Mouse (Mus musculus) NIH3T3 (cell line): ENCODE measurements around the gene Matn3.

Experiments
- DNase-seq: peaks from one replicate; pipeline ENCODE4 v3.0.0-alpha.2; 2012; ENCODE audit warnings: low read depth

The Matn3 gene

GRCm38 (mm10) chr12:8936210-8936609 lies 11.5 kb upstream of the Matn3 start:
- peak; percentile 59 for DNase-seq

GRCm38 (mm10) chr12:8939490-8939889 lies 8.2 kb upstream of the Matn3 start:
- DNase-seq, result no peak

- no peak for DNase-seq
Observed at GRCm38 (mm10) chr12:8940011-8941005, 7.4 kb upstream of the Matn3 start.

GRCm38 (mm10) chr12:8941131-8941615 lies 6.6 kb upstream of the Matn3 start:
- no peak for DNase-seq

GRCm38 (mm10) chr12:8941699-8942392 lies 5.9 kb upstream of the Matn3 start:
- DNase-seq, result no peak

- DNase-seq, result no peak
Observed at GRCm38 (mm10) chr12:8947163-8947562, 566 bp upstream of the Matn3 start.

GRCm38 (mm10) chr12:8953136-8953535 lies 5.4 kb downstream of the Matn3 start:
- no peak for DNase-seq

GRCm38 (mm10) chr12:8954161-8954561 lies 6.4 kb downstream of the Matn3 start:
- no peak for DNase-seq

GRCm38 (mm10) chr12:8961607-8962316 lies 14.0 kb downstream of the Matn3 start:
- DNase-seq, result peak; percentile 72

GRCm38 (mm10) chr12:8969828-8970227 lies 22.1 kb downstream of the Matn3 start:
- peak; percentile 65 for DNase-seq

- DNase-seq, result peak; percentile 94
Observed at GRCm38 (mm10) chr12:8973820-8974465, 26.2 kb downstream of the Matn3 start, which contains the start of gene Wdr35. TSS of gene Wdr35 (plus strand) at chr12:8973892.

- peak; percentile 23 for DNase-seq
Observed at GRCm38 (mm10) chr12:8975076-8975475, 27.3 kb downstream of the Matn3 start.

GRCm38 (mm10) chr12:8993231-8993630 lies 45.5 kb downstream of the Matn3 start:
- DNase-seq, result no peak

GRCm38 (mm10) chr12:8998318-8998717 lies 50.6 kb downstream of the Matn3 start:
- no peak for DNase-seq

- peak; percentile 93 for DNase-seq
Observed at GRCm38 (mm10) chr12:9002038-9002648, 54.4 kb downstream of the Matn3 start.

- no peak for DNase-seq
Observed at GRCm38 (mm10) chr12:9007146-9007545, 59.4 kb downstream of the Matn3 start.

GRCm38 (mm10) chr12:9007811-9008210 lies 60.1 kb downstream of the Matn3 start:
- no peak for DNase-seq

GRCm38 (mm10) chr12:9010311-9010710 lies 62.6 kb downstream of the Matn3 start:
- no peak for DNase-seq

- no peak for DNase-seq
Observed at GRCm38 (mm10) chr12:9016376-9016775, 68.6 kb downstream of the Matn3 start.

- DNase-seq, result no peak
Observed at GRCm38 (mm10) chr12:9020431-9020830, 72.7 kb downstream of the Matn3 start.

- DNase-seq, result no peak
Observed at GRCm38 (mm10) chr12:9020986-9021385, 73.3 kb downstream of the Matn3 start.
